Mouse (Mus musculus) CD4-positive helper T cell, adult 2 months (primary cell): ENCODE measurements at regions not wholly inside any gene's neighbourhood (a gene's known extent, or its start where the extent isn't known, plus 50 kb on each side); places are given as distances from the start of the nearest gene placed in this dataset.

Experiments used
- DNase-seq: peaks from one replicate; pipeline ENCODE4 v3.0.0-alpha.2; 2012; ENCODE audit warnings: low read depth, missing footprints, low spot score

GRCm38 (mm10) chr4:106042456-106042855, 252.8 kb downstream of the Gm12728 start:
- DNase-seq = no peak

- DNase-seq = no peak
Measured at GRCm38 (mm10) chr4:106043661-106044060, 254.0 kb downstream of the Gm12728 start.

- no peak for DNase-seq
Measured at GRCm38 (mm10) chr4:106048053-106048452, 258.4 kb downstream of the Gm12728 start.

- DNase-seq = no peak
Measured at GRCm38 (mm10) chr4:106048797-106049196, 259.1 kb downstream of the Gm12728 start.

- no peak for DNase-seq
Measured at GRCm38 (mm10) chr4:106049880-106050279, 260.2 kb downstream of the Gm12728 start.

- DNase-seq = no peak
Measured at GRCm38 (mm10) chr4:106050297-106050696, 260.6 kb downstream of the Gm12728 start.

GRCm38 (mm10) chr4:106053496-106053895, 262.5 kb upstream of the Usp24 start:
- no peak for DNase-seq

- DNase-seq = no peak
Measured at GRCm38 (mm10) chr4:106054324-106054723, 261.7 kb upstream of the Usp24 start.

- DNase-seq = no peak
Measured at GRCm38 (mm10) chr4:106062651-106063050, 253.4 kb upstream of the Usp24 start.

GRCm38 (mm10) chr4:106063851-106064382, 252.1 kb upstream of the Usp24 start:
- DNase-seq = no peak

- DNase-seq = no peak
Measured at GRCm38 (mm10) chr4:106067023-106067422, 249.0 kb upstream of the Usp24 start.

- no peak for DNase-seq
Measured at GRCm38 (mm10) chr4:106083546-106083945, 232.5 kb upstream of the Usp24 start.

- no peak for DNase-seq
Measured at GRCm38 (mm10) chr4:106091927-106092675, 223.9 kb upstream of the Usp24 start.

GRCm38 (mm10) chr4:106092676-106093070, 223.3 kb upstream of the Usp24 start:
- DNase-seq = no peak

GRCm38 (mm10) chr4:106093252-106093651, 222.8 kb upstream of the Usp24 start:
- DNase-seq = no peak

GRCm38 (mm10) chr4:106094882-106095556, 221.0 kb upstream of the Usp24 start:
- no peak for DNase-seq

GRCm38 (mm10) chr4:106096130-106096529, 219.9 kb upstream of the Usp24 start:
- DNase-seq = no peak

- DNase-seq = no peak
Measured at GRCm38 (mm10) chr4:106097846-106098245, 218.2 kb upstream of the Usp24 start.

- DNase-seq = no peak
Measured at GRCm38 (mm10) chr4:106100211-106101025, 215.6 kb upstream of the Usp24 start.

GRCm38 (mm10) chr4:106101904-106102303, 214.1 kb upstream of the Usp24 start:
- no peak for DNase-seq

- no peak for DNase-seq
Measured at GRCm38 (mm10) chr4:106102451-106102977, 213.5 kb upstream of the Usp24 start.
